Mouse (Mus musculus) adrenal gland, adult 8-10 months (tissue): ENCODE measurements around the gene Wipf1. TPM values are rescaled to one million over a fixed set of nuclear protein-coding genes. Genes with fewer than 3 reads are reported as not detected.

Experiments used
- DNase-seq: peaks from one replicate; pipeline ENCODE4 v3.0.0; 2022
- total RNA-seq, 4 experiments: library from RNA; stranded (reverse); gene quantifications; 2 replicates each; pipeline ENCODE4 v1.2.4; 2022

Wipf1 gene
- total RNA-seq, 4 experiments from 2014 or later, result 14.3 to 30.5 (median 19.8) TPM

DNA sequence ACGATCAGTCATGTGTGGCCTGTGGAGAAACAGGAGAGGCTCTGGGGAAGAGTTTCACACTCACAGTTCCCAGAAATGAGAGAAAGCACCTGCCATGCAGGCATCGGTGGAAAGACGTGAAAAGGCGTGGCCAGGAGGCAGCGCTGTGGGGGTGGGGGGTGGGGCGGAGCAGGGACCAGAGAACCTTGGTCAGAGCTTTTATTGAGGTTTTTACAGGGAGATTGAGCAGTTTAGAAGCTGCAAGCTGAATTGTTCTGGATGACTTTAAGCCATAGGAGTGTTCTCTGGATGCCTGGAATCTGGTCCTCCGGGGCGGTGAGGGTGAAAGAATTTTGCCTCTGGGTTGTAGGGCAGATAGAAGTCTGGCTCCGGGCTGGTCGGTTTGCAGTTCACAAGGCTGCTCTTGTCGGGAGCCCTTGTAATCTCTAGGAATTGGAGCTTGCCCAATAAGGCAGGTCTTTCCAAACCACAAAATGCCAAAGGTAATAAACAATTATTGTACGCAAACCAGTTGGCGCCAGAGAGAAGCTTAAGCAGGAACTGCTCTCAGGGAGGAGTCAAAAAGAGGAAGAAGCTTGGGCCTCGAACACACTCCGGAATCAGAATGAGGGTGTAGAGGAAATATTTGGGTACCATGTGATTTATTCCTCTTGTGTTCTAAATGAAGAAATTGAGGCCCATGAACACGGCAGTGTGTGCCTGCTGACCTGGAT lies 11.1 kb upstream of the Wipf1 start:
- no peak for DNase-seq

GRCm38 (mm10) chr2:73539697-73540096 lies 10.2 kb upstream of the Wipf1 start:
- DNase-seq, result no peak

- no peak for DNase-seq
Observed at GRCm38 (mm10) chr2:73539141-73539540, 9.6 kb upstream of the Wipf1 start.

DNA sequence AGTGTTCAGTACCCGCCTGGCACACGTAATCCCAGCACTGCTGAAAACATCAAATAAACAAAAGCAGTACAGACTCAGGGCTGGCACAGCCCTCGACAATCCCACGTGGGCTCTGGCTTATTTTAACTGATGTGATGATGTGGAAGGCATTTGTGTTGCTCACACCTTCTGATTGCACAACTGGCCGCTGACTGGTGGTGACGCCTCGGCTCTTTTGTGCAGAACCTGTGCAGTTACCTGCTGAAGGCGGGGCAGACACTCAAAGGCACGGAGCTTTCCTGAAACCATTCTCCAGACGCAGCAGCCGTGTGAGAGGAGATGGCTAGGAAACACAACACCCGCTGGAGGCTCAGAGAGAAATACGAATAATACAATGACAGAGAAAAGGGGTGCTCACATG lies 9.1 kb upstream of the Wipf1 start:
- no peak for DNase-seq

GRCm38 (mm10) chr2:73536091-73536783 lies 6.7 kb upstream of the Wipf1 start:
- no peak for DNase-seq

DNA sequence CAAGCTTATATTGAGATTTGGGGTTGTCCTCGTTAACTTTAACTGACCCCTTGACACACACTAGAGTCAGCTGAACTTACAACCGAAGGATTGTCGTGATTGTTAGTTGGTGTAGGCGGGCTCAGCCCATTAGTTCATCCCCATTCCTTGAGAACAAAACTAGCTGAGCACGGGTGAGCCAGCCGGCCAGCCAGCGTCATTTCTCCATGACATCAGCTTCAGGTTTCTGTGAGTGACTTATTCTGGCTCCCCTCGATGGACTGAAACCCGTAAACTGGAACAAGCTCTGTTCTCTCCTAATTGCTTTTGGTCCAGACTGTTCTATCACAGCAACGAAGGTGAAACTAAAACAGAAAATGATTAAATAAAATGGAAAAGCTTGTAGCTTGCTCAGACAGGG lies 5.2 kb upstream of the Wipf1 start:
- DNase-seq, result no peak

DNA sequence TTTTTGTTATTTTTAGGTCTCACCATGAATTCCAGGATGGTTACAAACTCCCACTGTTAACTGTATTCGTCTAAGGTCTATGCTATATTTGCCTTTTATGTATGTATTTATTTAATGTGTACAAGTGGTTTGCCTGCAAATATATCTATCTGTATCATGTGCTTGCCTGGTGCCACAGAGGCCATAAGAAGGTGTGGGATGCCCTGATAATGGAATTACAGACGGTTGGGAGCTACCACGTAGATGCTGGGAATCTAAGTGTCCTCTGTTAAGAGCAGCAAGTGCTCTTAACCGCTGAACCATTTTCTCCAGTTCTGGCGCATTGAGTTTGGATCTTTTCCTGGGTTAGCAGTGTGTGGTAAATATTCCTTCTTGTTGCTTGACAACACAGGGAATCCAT lies 953 bp upstream of the Wipf1 start:
- no peak for DNase-seq

- no peak for DNase-seq
Observed at GRCm38 (mm10) chr2:73528516-73529355, 798 bp downstream of the Wipf1 start.

- no peak for DNase-seq
Observed at GRCm38 (mm10) chr2:73527956-73528355, 1.6 kb downstream of the Wipf1 start.

DNA sequence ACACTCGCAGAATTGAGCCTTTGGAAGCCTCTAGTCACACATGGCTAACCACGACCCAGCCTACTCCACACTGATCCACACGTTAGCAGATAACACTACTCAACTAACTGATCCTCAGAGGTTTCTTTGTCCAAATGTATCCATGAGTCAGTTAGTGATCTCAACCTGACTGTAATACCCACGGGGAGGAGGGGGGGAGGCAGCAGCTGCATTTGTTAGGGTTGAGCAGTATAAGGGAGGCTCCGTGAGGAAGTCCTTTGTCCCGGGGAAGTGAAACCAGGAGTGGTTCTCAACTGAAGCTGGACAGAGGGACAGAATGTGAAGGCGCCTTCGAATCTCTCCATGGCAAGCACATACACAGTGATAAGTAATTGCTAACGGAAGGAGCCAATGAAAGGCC lies 2.8 kb downstream of the Wipf1 start:
- no peak for DNase-seq

- peak; percentile 50 for DNase-seq
Observed at GRCm38 (mm10) chr2:73522891-73523290, 6.6 kb downstream of the Wipf1 start.

- DNase-seq, result no peak
Observed at GRCm38 (mm10) chr2:73522336-73522735, 7.2 kb downstream of the Wipf1 start.

GRCm38 (mm10) chr2:73521737-73522136 lies 7.8 kb downstream of the Wipf1 start:
- no peak for DNase-seq

DNA sequence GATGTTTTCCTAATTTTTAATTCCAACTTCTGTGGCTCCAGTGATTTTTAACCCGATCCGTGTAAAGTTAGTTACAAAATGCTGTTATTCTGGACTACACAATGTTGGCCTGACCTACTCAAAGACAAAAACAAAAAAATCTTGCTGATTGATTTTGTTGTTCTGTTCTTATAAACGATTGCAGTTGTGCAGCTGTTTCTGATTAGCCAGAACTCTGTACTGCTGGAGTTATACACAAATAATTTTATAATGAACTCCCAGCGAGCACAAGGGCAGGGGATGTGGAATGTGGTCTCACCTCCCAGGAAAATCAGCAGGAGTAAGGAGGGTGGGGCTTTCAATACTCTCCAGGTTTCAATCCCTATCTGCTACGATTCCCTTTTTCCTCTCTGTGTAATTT lies 10.6 kb downstream of the Wipf1 start:
- no peak for DNase-seq

DNA sequence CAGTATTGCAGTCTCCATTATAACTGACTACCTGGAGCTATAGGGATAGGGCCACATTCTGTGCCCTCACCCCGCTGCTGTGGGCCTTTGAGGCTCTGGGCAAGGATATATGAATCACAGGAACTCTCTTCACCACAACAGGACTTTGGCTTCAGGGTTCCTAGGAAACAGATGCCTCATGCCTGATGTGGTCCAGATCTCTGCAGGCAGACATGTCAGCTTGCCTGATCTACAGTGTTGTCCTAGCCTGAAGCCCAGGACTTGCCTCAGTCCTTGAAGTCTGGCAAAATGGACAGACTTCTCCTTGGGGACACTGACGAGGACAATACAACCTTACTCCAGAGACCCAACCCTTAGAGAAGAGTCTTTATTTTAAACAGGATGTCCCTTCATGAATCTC lies 11.2 kb downstream of the Wipf1 start:
- DNase-seq, result no peak

DNA sequence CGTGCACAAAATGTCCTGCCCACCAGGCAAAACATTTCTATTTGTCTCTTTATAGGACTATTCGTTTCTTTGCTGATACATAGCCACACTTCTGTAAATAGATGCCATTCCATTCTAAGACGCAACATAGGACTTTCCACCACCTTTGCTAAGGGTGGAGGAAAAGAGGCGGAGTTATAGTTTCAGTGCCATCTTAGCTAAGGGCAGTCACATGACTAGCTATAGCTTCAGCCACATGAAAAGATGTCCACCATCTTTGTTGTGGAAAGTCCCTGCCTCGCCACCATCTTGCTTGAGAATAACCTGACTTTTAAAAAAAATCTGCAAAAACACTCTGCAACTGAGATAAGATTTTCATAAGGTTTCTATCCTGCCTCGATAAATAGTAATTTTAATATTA lies 15.4 kb downstream of the Wipf1 start:
- no peak for DNase-seq

DNA sequence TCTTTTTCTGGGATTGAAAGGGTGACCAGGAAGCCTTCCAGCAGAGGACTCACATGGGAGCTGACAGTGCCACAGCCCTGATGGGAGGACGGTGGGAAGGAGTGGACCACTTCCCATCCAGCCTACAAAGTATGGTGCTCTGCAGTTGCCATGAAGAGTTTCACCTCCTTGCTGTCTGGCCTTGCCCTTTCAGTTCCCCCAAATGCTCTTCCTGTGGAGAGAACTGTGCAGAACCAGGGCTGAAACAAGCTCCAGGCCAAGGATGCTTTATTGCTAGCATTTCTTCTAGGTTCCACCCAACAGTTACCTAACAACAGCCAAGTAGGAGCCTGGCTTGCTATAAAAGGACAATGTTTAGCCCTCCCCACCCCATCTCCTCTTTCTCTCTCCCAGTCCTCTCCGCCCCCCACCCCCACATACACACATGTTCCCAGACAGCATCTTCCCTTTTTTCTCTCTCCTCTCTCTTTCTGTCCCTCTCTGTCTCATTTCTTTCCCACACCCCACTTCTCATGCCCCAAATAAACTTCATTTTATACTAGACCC lies 16.3 kb downstream of the Wipf1 start:
- no peak for DNase-seq

GRCm38 (mm10) chr2:73512044-73512443 lies 17.5 kb downstream of the Wipf1 start:
- DNase-seq, result no peak

DNA sequence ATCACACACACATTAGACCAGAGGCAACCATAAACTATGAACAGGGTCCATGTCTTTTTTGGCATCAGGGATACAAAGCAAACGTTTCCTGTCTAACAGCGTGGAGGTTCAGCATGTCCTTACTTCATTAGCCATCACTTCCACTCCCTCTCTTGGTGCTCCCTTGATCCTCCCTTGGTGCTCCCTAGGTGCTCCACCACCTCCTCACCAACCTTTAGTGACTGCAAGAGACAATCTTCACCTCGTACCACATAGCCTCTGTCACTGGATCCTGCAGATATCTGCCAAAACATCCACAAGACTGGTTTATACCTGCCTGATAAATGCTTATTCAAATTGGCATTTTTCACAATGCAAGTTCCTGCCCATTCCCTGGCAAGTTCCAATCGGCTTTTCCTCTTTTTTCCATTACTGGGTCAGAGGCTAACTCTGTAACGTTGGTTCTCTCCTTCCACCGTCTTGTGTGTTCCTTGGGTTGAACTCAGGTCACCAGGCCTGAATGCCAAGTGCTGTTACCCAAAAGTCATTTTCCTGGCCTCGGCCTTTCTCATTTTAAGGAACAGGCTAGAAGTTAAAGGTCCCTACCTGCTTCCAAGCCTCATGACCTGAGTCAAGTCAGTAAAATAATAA lies 18.7 kb downstream of the Wipf1 start:
- DNase-seq, result no peak

DNA sequence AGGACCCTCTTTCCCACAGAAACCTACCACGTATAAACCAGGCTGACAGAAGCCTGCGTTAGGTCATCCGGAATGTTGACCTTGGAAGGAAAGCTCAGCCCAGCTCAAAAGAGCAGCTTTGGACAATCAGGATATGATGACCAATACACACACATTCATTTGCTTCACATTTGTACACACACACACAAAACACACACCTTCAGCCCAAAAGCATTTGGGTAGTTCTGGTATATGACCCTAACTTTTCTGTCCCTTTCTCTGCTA lies 19.6 kb downstream of the Wipf1 start:
- DNase-seq, result no peak

- no peak for DNase-seq
Observed at GRCm38 (mm10) chr2:73509248-73510024, 20.1 kb downstream of the Wipf1 start.

DNA sequence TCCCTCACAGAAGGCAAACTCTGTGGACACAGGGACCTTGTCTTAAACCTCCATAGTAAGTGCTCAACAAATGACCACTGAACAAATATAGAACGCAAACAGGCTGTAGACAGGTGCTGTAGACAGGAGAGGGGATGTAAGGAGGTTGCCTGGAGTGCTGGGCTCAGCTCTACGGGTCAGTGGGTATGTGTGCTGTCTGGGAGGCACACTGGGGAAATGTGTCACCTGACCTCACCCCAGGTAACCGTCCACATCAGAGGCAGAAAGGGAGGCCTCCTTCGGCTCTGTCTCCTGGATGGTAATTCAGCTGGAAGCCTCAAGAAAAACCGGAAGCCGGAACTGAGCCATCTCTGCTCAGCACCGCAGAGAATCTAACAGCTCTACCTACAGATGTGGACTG lies 21.6 kb downstream of the Wipf1 start:
- DNase-seq, result no peak
